In the genomic region with DNA sequence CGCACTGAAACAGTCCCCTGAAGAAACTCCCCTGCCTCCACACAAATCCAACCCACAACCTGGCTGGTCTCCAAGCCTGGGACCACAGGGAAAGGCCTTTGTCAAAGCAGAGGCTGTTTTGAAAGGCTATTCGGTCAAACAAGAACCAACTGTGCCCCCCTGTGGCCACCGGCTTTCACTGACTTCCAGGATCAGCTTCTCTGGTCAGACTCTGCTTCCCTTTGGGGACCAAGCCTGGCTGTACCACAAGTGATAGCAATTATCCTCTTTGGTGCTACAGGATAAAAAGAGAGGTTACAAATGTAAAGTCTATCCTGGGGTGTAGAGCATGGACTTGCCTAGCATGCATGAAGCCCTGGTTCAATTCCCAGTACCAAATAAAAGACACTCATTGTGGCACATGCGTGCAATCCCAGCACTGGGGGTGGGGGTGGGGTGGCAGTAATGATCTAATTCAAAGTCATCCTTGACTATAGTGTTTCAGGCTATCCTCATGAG, we compare ENCODE assay signal across 8 mouse cellular contexts.
DNase-seq lines count a peak whose midpoint lies in the region; ATAC-seq and TF ChIP-seq lines count a peak whose summit lies in the region.

No protein-coding gene starts in this region.

- peak overlapping the region; percentile 72 for H3K27ac ChIP-seq in gastrocnemius, adult 2 months
- no peak overlapping the region for H3K27ac ChIP-seq in midbrain, embryonic 11.5 days (ENCODE audit: low read depth, low read length)

- H3K9me3 ChIP-seq in midbrain, embryonic 11.5 days (ENCODE audit: control insufficient read depth, low read length), result no peaks in the 10 kb centered on the region

- H3K4me2 ChIP-seq in midbrain, embryonic 11.5 days, result no peak overlapping the region

- H3K4me3 ChIP-seq in gastrocnemius, adult 2 months, result no peak overlapping the region
- H3K4me3 ChIP-seq in midbrain, embryonic 11.5 days (ENCODE audit: low read depth, low read length), result no peak overlapping the region

- no peaks in the 10 kb centered on the region; the same call in 1 of the 2 replicates for H3K4me1 ChIP-seq in midbrain, embryonic 11.5 days (ENCODE audit: control insufficient read depth, insufficient read depth, low read length)

- peak overlapping the region; percentile 43 for H3K9ac ChIP-seq in midbrain, embryonic 11.5 days (ENCODE audit: low read length)

- WGBS in midbrain, embryonic 11.5 days, result 21% methylated on average over 4 of the region's 4 CpGs

- no peaks in the 10 kb centered on the region for H3K36me3 ChIP-seq in midbrain, embryonic 11.5 days (ENCODE audit: control insufficient read depth, insufficient read depth, low read length)

- peak; percentile 71 for DNase-seq in ZHBTc4 (ENCODE audit: low read depth, low spot score)
- DNase-seq in cerebellum, postnatal 36 days, result peak; percentile 66 to 69
- peak; percentile 83 for DNase-seq in gastrocnemius, adult 2 months
- peak; percentile 56 for DNase-seq in induced T-regulatory cell, adult 2 months (ENCODE audit: low read depth)
- peak; percentile 75 to 78 for DNase-seq in left cerebral cortex, adult 8-10 months (ENCODE audit: low spot score in 2 of 2)
- peak; percentile 97 for DNase-seq in midbrain, embryonic 11.5 days (ENCODE audit: low spot score, missing footprints)
- peak; percentile 91 for DNase-seq in right cerebral cortex, postnatal 4 days

- TF ChIP-seq CTCF in gastrocnemius, adult 2 months (IDR thresholded peaks at IDR 0.05), result peak; percentile 78

- no peaks in the 10 kb centered on the region for H3K27me3 ChIP-seq in midbrain, embryonic 11.5 days (ENCODE audit: control insufficient read depth, insufficient read depth, low read length)

- peak; percentile 81 for ATAC-seq in midbrain, embryonic 11.5 days (ENCODE audit: low FRiP score)
- ATAC-seq in erythroblast, adult 5-6 weeks (replicated peaks; ENCODE audit: low FRiP score, poor library complexity, severe bottlenecking), result no peak

- intact Hi-C loops in gastrocnemius, adult 2 months (cut with DNase I), result loop anchor here (5.0 kb wide), 2 partner anchors 716 to 996 kb away; a partner anchor contains a TSS
